Mouse (Mus musculus) heart, embryonic 13.5 days (tissue): ENCODE measurements around the gene Ces2f. TPM values are rescaled to one million over a fixed set of nuclear protein-coding genes. Genes with fewer than 3 reads are reported as not detected.
"Not testable (repeated sequence)": the region's sequence is repeated elsewhere in the genome, so short reads cannot be mapped to it uniquely, and the experiment has no call there.

Experiments
- ATAC-seq: fragments of 200-750 bp; cut with Nextera tagmentation; 2 replicates; pipeline ENCODE4 v1.8.0; 2017; ENCODE audit warnings: moderate TSS enrichment; ENCODE audit not compliant: insufficient number of reproducible peaks, low FRiP score, low TSS enrichment; ENCODE audit errors: extremely low read depth
- H3K27ac ChIP-seq: fragments of 300-500 bp; sonication (generic); replicated peaks from 2 replicates; pipeline ENCODE4 v1.5.1; 2015; ENCODE audit warnings: moderate library complexity, mild to moderate bottlenecking, inconsistent platforms
- H3K27me3 ChIP-seq: fragments of 300-500 bp; sonication (generic); replicated peaks from 2 replicates; pipeline ENCODE4 v1.6.1; 2015; ENCODE audit warnings: mild to moderate bottlenecking, inconsistent platforms
- H3K36me3 ChIP-seq: fragments of 300-500 bp; sonication (generic); 2 replicates; pipeline ENCODE4 v1.6.1; 2015; ENCODE audit warnings: mild to moderate bottlenecking, inconsistent platforms
- H3K4me1 ChIP-seq: fragments of 300-500 bp; sonication (generic); 2 replicates; pipeline ENCODE4 v1.6.1; 2015; ENCODE audit warnings: inconsistent platforms
- H3K4me2 ChIP-seq: fragments of 300-500 bp; sonication (generic); 2 replicates; pipeline ENCODE4 v1.6.1; 2015; ENCODE audit warnings: inconsistent platforms, mild to moderate bottlenecking, moderate library complexity
- H3K4me3 ChIP-seq: fragments of 300-500 bp; sonication (generic); 2 replicates; pipeline ENCODE4 v1.5.1; 2015; ENCODE audit warnings: moderate library complexity, mild to moderate bottlenecking, inconsistent platforms
- H3K9ac ChIP-seq: fragments of 300-500 bp; sonication (generic); 2 replicates; pipeline ENCODE4 v1.6.1; 2015; ENCODE audit warnings: inconsistent platforms, mild to moderate bottlenecking, moderate library complexity
- H3K9me3 ChIP-seq: fragments of 300-500 bp; sonication (generic); 2 replicates; pipeline ENCODE4 v1.6.1; 2016; ENCODE audit warnings: inconsistent platforms
- WGBS: fragments of 180-500 bp; shearing (Covaris S2); methylation state at CpG from one replicate; pipeline ENCODE4 v1.1.7; 2015; ENCODE audit warnings: mixed read lengths; 5-methylcytosine and 5-hydroxymethylcytosine counted together
- polyA plus RNA-seq: library from polyadenylated mRNA; unstranded; fragments of >200 nt; fragmentation: Nextera tagmentation; extraction: Ambion mirVana; gene quantifications from 2 replicates; pipeline ENCODE4 v1.2.1, GENCODE M21; 2015

Gene Ces2f
- polyA plus RNA-seq, result not detected in 2 replicates

DNA sequence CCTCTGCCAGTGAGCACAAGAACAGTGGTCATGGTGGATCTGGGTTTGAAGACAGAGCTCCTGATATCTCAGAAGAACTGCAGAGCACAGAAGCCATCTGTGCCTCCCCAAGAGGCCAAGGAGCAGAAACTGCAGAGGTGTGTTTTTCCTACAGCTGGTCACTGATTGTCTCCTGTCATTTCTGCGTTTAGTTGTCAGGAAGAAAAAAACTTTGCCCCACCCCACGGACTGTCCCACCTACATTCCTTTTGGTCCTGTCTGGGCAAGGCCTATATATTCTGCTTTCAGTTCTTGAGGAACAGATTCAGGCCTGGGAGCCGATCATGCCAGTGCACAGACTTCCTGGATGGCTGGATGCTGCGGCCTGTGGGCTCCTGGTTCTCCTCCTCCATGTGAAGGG lies at the start of gene Ces2f:
TSS of gene Ces2f (plus strand) at position 301 of the 400 bp plus-strand sequence.
- WGBS, result 56% methylated on average over 4 of the region's 4 CpGs

DNA sequence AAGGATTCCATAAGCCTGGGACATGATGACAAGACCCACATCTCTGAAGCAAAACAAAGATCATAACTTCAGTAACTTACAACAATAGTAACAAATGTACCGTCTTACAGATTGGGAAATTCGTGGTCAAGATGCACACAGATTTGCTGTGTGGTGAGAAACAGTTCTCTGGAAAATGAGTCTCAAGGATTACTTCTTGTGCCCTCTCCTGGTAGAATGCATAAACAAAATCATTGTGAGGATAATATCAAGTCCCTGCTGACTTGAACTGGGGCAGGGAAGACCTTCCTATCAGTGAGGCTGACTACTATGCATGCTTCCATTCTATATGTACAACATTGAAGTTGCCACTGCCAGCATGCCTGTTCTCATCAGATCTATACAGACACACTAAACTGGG lies 45.4 kb upstream of the Ces2f start:
- Histone ChIP-seq H3K9ac (no peak overlapping the region), H3K36me3 (no peaks in the 10 kb centered on the region), H3K9me3 (no peaks in the 10 kb centered on the region), H3K4me2 (no peak overlapping the region), H3K27me3 (no peaks in the 10 kb centered on the region), H3K4me1 (no peaks in the 10 kb centered on the region), H3K27ac (no peak overlapping the region), H3K4me3 (no peak overlapping the region)
- 46% methylated on average over 2 of the region's 2 CpGs for WGBS
- ATAC-seq, result no peak

More for the DNA sequence above, at the start of gene Ces2f:
- Histone ChIP-seq H3K4me1 (no peaks in the 10 kb centered on the region), H3K27me3 (no peaks in the 10 kb centered on the region), H3K9me3 (no peaks in the 10 kb centered on the region), H3K36me3 (no peaks in the 10 kb centered on the region), H3K27ac (no peak within 1 kb of the TSS), H3K4me2 (no peak within 1 kb of the TSS), H3K4me3 (no peak within 1 kb of the TSS), H3K9ac (no peak within 1 kb of the TSS)
- ATAC-seq, result no peak

DNA sequence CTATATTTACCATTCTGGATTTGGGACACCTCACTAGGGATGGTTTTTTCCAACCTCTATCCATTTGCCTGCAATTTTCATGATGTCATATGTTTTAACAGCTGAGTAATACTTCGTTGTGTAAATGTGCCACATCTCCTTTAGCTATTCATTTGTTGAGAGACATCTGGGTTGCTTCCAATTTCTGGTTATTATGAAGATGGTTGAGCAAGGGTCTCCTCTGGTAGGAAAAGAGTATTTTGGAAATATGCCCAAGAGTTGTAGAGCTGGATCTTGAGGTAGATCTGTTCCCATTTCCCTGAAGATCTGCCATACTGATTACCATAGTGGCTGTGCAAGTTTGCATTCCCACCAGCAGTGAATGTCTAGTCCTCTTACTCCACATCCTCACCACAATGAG lies 40.0 kb upstream of the Ces2f start:
- no peaks in the 10 kb centered on the region for H3K36me3 ChIP-seq
- no peaks in the 10 kb centered on the region for H3K9me3 ChIP-seq
- no peak for ATAC-seq
- H3K4me1 ChIP-seq, result no peaks in the 10 kb centered on the region
- WGBS, result 38% methylated on average over 1 of the region's 1 CpGs
- no peak overlapping the region for H3K4me2 ChIP-seq
- no peak overlapping the region for H3K27ac ChIP-seq
- no peak overlapping the region for H3K4me3 ChIP-seq
- H3K27me3 ChIP-seq, result no peaks in the 10 kb centered on the region
- H3K9ac ChIP-seq, result no peak overlapping the region

GRCm38 (mm10) chr8:104909021-104909420 lies 38.1 kb upstream of the Ces2f start:
- 54% methylated on average over 1 of the region's 1 CpGs for WGBS
- H3K27me3 ChIP-seq, H3K4me3 ChIP-seq, ATAC-seq, H3K9me3 ChIP-seq, H3K27ac ChIP-seq, H3K4me2 ChIP-seq, H3K36me3 ChIP-seq, H3K9ac ChIP-seq, H3K4me1 ChIP-seq: not testable (repeated sequence)

DNA sequence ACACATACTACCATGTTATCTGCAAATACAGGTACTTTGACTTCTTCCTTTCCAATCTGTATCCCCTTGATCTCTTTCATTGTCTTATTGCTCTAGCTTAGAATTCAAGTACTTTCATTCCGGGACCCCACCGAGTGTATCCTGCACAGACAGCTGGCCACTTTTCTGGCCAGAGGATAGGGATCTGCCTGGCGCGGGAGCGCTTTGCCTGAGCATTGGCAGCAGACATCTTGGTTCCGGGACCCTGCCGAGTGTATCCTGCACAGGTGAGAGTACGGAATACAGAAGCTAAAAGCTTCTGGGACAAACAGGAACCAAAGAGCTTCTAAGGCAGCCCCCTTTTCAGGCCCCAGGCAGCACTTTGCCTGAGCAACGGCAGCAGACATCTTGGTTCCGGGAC lies 37.5 kb upstream of the Ces2f start:
- H3K36me3 ChIP-seq, H3K9me3 ChIP-seq, H3K27me3 ChIP-seq, H3K27ac ChIP-seq, H3K4me2 ChIP-seq, ATAC-seq, H3K4me3 ChIP-seq, H3K4me1 ChIP-seq, H3K9ac ChIP-seq: not testable (repeated sequence)
- 87% methylated on average over 10 of the region's 10 CpGs for WGBS

- WGBS, result 59% methylated on average over 5 of the region's 5 CpGs
- H3K4me2 ChIP-seq, result no peak within 1 kb of the TSS
- no peaks in the 10 kb centered on the region for H3K4me1 ChIP-seq
- no peak within 1 kb of the TSS for H3K4me3 ChIP-seq
- H3K27ac ChIP-seq, result no peak within 1 kb of the TSS
- no peak for ATAC-seq
- H3K9me3 ChIP-seq, result no peaks in the 10 kb centered on the region
- H3K9ac ChIP-seq, result no peak within 1 kb of the TSS
- H3K27me3 ChIP-seq, result no peaks in the 10 kb centered on the region
- no peaks in the 10 kb centered on the region for H3K36me3 ChIP-seq
Measured at GRCm38 (mm10) chr8:104925972-104926596, 21.1 kb upstream of the Ces2f start, which contains the start of gene Ces2e. Ces2e (plus strand) TSS chr8:104926260.

DNA sequence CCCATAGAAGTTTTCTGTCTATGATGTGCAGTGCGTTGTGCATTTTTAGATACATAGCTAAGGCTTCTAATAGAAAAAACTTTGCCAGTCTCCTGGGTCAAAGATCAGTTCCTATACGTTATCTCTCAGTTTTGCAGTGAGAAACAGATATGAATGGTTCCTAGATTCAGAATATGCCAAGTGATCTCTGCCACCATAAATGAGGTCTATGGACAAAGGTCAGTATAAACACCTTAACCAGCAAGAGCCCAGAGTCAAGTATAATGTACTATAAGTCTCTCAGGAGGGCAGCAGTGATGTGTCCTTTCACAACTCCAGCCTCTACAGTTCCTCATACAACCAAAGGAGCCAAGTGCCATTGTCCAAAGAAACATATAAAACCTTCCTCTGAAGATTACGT lies 19.9 kb upstream of the Ces2f start:
- Histone ChIP-seq H3K4me2 (no peak overlapping the region), H3K9me3 (no peaks in the 10 kb centered on the region), H3K36me3 (no peaks in the 10 kb centered on the region), H3K4me3 (no peak overlapping the region), H3K27ac (no peak overlapping the region), H3K9ac (no peak overlapping the region), H3K4me1 (no peaks in the 10 kb centered on the region), H3K27me3 (no peaks in the 10 kb centered on the region)
- WGBS, result 77% methylated on average over 3 of the region's 3 CpGs
- ATAC-seq, result no peak

DNA sequence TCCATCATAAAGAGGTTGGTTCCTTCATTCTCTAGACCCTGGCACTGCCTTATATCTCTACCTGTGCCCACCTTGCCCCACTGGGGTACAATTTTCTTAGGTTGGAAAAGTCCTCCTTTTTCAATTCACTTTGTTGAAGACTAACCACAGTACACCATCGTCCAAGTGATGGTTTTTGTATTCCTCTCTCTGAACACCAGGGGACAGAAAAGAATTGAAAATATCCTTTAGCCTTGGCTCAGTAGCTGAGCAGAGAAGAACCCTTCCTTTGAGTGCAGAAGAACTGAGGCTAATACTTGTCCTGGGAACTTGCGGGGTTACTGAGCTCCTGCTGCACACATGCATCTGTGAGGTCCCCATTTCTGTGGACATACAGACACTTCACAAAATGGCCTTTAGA lies 2.5 kb upstream of the Ces2f start:
- no peak overlapping the region for H3K9ac ChIP-seq
- no peak overlapping the region for H3K4me2 ChIP-seq
- WGBS, result 65% methylated on average over 2 of the region's 2 CpGs
- H3K36me3 ChIP-seq, result no peaks in the 10 kb centered on the region
- no peaks in the 10 kb centered on the region for H3K27me3 ChIP-seq
- no peak overlapping the region for H3K27ac ChIP-seq
- no peak for ATAC-seq
- no peaks in the 10 kb centered on the region for H3K9me3 ChIP-seq
- no peaks in the 10 kb centered on the region for H3K4me1 ChIP-seq
- no peak overlapping the region for H3K4me3 ChIP-seq

DNA sequence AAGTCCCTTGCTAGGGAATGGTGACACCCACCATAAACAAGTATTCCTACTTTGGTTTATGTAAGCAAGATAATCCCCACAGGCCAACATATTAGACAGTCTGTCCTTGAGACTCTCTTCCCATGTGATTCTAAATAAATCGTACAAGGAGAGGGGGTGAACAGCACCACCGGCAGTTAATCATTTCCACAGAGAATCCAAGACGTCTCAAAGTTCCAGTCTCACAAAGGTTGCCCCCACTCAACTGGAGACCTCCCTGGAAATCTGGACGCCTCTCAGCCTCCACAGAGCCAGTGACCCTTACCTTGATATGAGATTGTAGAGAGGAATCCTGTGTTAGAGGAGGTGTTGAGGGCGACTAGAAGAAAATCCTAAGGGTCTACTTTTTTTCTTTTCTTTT lies 1.9 kb downstream of the Ces2f start:
- no peak for ATAC-seq
- no peaks in the 10 kb centered on the region for H3K4me1 ChIP-seq
- 66% methylated on average over 5 of the region's 5 CpGs for WGBS
- no peaks in the 10 kb centered on the region for H3K9me3 ChIP-seq
- no peaks in the 10 kb centered on the region for H3K36me3 ChIP-seq
- no peak overlapping the region for H3K4me3 ChIP-seq
- no peaks in the 10 kb centered on the region for H3K27me3 ChIP-seq
- no peak overlapping the region for H3K27ac ChIP-seq
- no peak overlapping the region for H3K4me2 ChIP-seq
- H3K9ac ChIP-seq, result no peak overlapping the region

DNA sequence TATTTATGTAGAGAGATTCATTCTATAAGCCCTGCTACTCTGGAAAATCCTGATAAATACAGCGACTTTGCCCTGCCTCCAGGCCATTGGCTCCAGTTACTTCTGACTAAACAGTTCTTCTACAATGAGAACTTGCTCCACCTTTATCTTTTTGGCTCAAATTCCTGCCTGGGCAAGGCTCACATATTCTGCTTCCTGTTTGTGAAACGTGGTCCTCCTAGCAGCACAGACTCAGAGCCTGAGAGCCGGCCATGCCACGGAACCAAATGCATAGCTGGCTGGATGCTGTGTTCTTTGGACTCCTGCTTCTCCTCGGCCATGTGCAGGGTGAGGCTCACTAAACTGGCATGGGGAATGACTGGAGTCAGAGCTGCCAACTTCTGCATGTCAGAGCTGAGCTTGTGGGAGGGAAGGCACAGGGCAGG lies 14.4 kb downstream of the Ces2f start, which contains the start of gene Ces2g:
TSS of gene Ces2g (plus strand) at position 182 of the 425 bp plus-strand sequence.
- Histone ChIP-seq H3K4me2 (peak within 1 kb of the TSS; percentile 33), H3K36me3 (no peaks in the 10 kb centered on the region)

DNA sequence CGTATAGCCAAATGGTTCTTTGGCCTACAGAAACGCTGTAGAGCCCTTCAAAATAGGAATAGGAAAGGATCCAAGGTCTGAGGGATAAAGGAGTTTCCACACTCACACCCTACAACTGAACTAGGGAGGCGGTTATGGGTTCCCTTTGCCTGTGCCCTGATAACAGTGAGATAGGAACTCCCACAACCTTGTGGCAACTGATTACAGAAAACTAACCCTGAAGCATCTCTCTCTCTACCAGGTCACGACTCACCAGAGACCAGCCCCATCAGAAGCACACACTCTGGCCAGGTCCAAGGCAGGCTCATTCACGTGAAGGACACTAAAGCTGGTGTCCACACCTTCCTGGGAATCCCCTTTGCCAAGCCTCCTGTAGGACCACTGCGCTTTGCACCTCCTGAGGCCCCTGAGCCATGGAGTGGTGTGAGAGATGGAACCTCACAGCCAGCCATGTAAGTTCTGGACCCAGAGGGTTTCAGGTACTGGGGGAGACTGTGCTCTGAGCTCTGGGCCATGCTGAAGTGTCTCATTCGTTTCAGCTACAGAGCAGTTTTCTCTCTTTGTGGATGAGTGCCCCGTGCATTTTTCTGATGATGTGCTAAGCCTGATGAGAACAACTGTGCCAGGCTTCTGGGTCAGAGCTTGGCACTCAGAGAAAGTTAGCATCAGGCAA lies 15.2 kb downstream of the Ces2f start:
- 62% methylated on average over 8 of the region's 8 CpGs for WGBS
- H3K9ac ChIP-seq, result no peak overlapping the region
- no peaks in the 10 kb centered on the region for H3K27me3 ChIP-seq
- H3K4me3 ChIP-seq, result no peak overlapping the region
- ATAC-seq, result no peak
- H3K36me3 ChIP-seq, result no peaks in the 10 kb centered on the region
- no peaks in the 10 kb centered on the region for H3K4me1 ChIP-seq
- no peaks in the 10 kb centered on the region for H3K9me3 ChIP-seq
- H3K27ac ChIP-seq, result no peak overlapping the region
- no peak overlapping the region for H3K4me2 ChIP-seq

More for the DNA sequence above, 14.4 kb downstream of the Ces2f start, which contains the start of gene Ces2g:
- H3K4me3 ChIP-seq, result no peak within 1 kb of the TSS
- H3K27ac ChIP-seq, result peak within 1 kb of the TSS; percentile 24; the same call in 1 of the 2 replicates
- no peak for ATAC-seq
- no peaks in the 10 kb centered on the region for H3K9me3 ChIP-seq
- WGBS, result 56% methylated on average over 5 of the region's 5 CpGs
- no peaks in the 10 kb centered on the region for H3K27me3 ChIP-seq
- no peaks in the 10 kb centered on the region for H3K4me1 ChIP-seq
- H3K9ac ChIP-seq, result no peak within 1 kb of the TSS
